Mouse (Mus musculus) MEL (cell line): ENCODE results near the gene Tcf15.

Source experiments
- CTCF ChIP-seq, 3 experiments: IDR thresholded peaks in 2 of 3; conservative IDR thresholded peaks in 1 of 3; 2 replicates each; pipeline ENCODE4 v1.5.1; 2011 to 2012; ENCODE audit warnings: low read length in 3 of 3, low read depth in 2 of 3, mild to moderate bottlenecking in 2 of 3, improper control_type of control experiment in 1 of 3, inconsistent platforms in 1 of 3, mixed read lengths in 1 of 3, moderate library complexity in 1 of 3; ENCODE audit not compliant: control insufficient read depth in 1 of 3, insufficient read depth in 1 of 3, poor library complexity in 1 of 3, severe bottlenecking in 1 of 3
- E2F4 ChIP-seq: IDR thresholded peaks from 2 replicates; pipeline ENCODE4 v1.6.1; 2011; ENCODE audit warnings: low read depth, low read length, improper control_type of control experiment, borderline replicate concordance
- EP300 ChIP-seq, 2 experiments: IDR thresholded peaks; 2 replicates each; pipeline ENCODE4 v1.6.1; 2011; ENCODE audit warnings: improper control_type of control experiment in 2 of 2, low read length in 2 of 2, low read depth in 1 of 2, mild to moderate bottlenecking in 1 of 2
- GATA1 ChIP-seq: IDR thresholded peaks from 2 replicates; pipeline ENCODE4 v1.6.1; 2011; ENCODE audit warnings: low read depth, low read length, improper control_type of control experiment
- POLR2A ChIP-seq, 2 experiments: IDR thresholded peaks; 2 replicates each; pipeline ENCODE4 v1.6.1; 2011 to 2012; ENCODE audit warnings: low read length in 2 of 2, mild to moderate bottlenecking in 2 of 2, control low read depth in 1 of 2, improper control_type of control experiment in 1 of 2, low read depth in 1 of 2, moderate library complexity in 1 of 2; ENCODE audit not compliant: control insufficient read depth in 1 of 2, insufficient read depth in 1 of 2, poor library complexity in 1 of 2
- USF1 ChIP-seq: IDR thresholded peaks from 2 replicates; pipeline ENCODE4 v1.6.1; 2014; ENCODE audit warnings: low read depth, mild to moderate bottlenecking, inconsistent platforms, low read length, improper control_type of control experiment, moderate library complexity

- TF ChIP-seq E2F4 (no peak), CTCF (IDR thresholded peaks at IDR 0.05 in 2 of 3, conservative IDR thresholded peaks at IDR 0.05 in 1 of 3; ENCODE audit: control insufficient read depth in 1 of 3, insufficient read depth in 1 of 3, low read depth in 2 of 3, low read length in 3 of 3, poor library complexity in 1 of 3, severe bottlenecking in 1 of 3) (no peak), POLR2A (IDR thresholded peaks at IDR 0.05; ENCODE audit: control insufficient read depth in 1 of 2, insufficient read depth in 1 of 2, low read depth in 1 of 2, low read length in 2 of 2, poor library complexity in 1 of 2) (no peak), GATA1 (no peak), EP300 (IDR thresholded peaks at IDR 0.05; ENCODE audit: low read depth in 1 of 2, low read length in 2 of 2) (no peak), USF1 (no peak)
Observed at GRCm38 (mm10) chr2:152096922-152097321, 46.4 kb upstream of the Tcf15 start.
